Mouse (Mus musculus) stomach, embryonic 14.5 days (tissue): ENCODE measurements around the gene Ccn5. TPM values are rescaled to one million over a fixed set of nuclear protein-coding genes. Genes with fewer than 3 reads are reported as not detected.

ENCODE experiments used
- ATAC-seq: fragments of 200-750 bp; cut with Nextera tagmentation; 2 replicates; pipeline ENCODE4 v1.8.0; 2017; ENCODE audit warnings: low read depth, moderate TSS enrichment; ENCODE audit not compliant: insufficient number of reproducible peaks, insufficient read depth, low FRiP score
- H3K27ac ChIP-seq: fragments of 300-500 bp; sonication (generic); 2 replicates; pipeline ENCODE4 v1.5.1; 2014; ENCODE audit warnings: mild to moderate bottlenecking, low read length, moderate library complexity, mixed read lengths
- H3K27me3 ChIP-seq: fragments of 300-500 bp; sonication (generic); 2 replicates; pipeline ENCODE4 v1.6.1; 2014; ENCODE audit warnings: low read length, control low read depth, mixed read lengths; ENCODE audit not compliant: control insufficient read depth, insufficient read depth
- H3K36me3 ChIP-seq: fragments of 300-500 bp; sonication (generic); 2 replicates; pipeline ENCODE4 v1.6.1; 2014; ENCODE audit warnings: mild to moderate bottlenecking, control low read depth, low read length, moderate library complexity, mixed read lengths; ENCODE audit not compliant: control insufficient read depth, insufficient read depth
- H3K4me1 ChIP-seq: fragments of 300-500 bp; sonication (generic); 2 replicates; pipeline ENCODE4 v1.6.1; 2014; ENCODE audit warnings: low read length, control low read depth, mixed read lengths; ENCODE audit not compliant: control insufficient read depth, insufficient read depth
- H3K4me2 ChIP-seq: fragments of 300-500 bp; sonication (generic); replicated peaks from 2 replicates; pipeline ENCODE4 v1.6.1; 2014; ENCODE audit warnings: low read depth, low read length, control low read depth
- H3K4me3 ChIP-seq: fragments of 300-500 bp; sonication (generic); 2 replicates; pipeline ENCODE4 v1.5.1; 2014; ENCODE audit warnings: low read depth, low read length, control low read depth
- H3K9ac ChIP-seq: fragments of 300-500 bp; sonication (generic); replicated peaks from 2 replicates; pipeline ENCODE4 v1.6.1; 2014; ENCODE audit warnings: low read depth, mild to moderate bottlenecking, control low read depth, low read length, moderate library complexity, mixed read lengths
- H3K9me3 ChIP-seq: fragments of 300-500 bp; sonication (generic); 2 replicates; pipeline ENCODE4 v1.6.1; 2016; ENCODE audit warnings: low read depth, low read length, control low read depth; ENCODE audit not compliant: control insufficient read depth
- WGBS: fragments of 180-500 bp; shearing (Covaris S2); extraction: QIAGEN DNeasy Blood & Tissue Kit; methylation state at CpG from one replicate; pipeline ENCODE4 v1.1.7; 2014; 5-methylcytosine and 5-hydroxymethylcytosine counted together
- polyA plus RNA-seq: library from polyadenylated mRNA; unstranded; fragments of >200 nt; fragmentation: Nextera tagmentation; extraction: Ambion mirVana; gene quantifications from 2 replicates; pipeline ENCODE4 v1.2.1, GENCODE M21; 2014

Ccn5 gene
- polyA plus RNA-seq, 1 experiment from 2014 or later = 0.52 TPM

- Histone ChIP-seq H3K27ac (no peak overlapping the region), H3K27me3 (no peaks in the 10 kb centered on the region), H3K9ac (no peak overlapping the region), H3K4me2 (no peak overlapping the region), H3K36me3 (no peaks in the 10 kb centered on the region), H3K4me3 (no peak overlapping the region), H3K9me3 (no peaks in the 10 kb centered on the region), H3K4me1 (no peaks in the 10 kb centered on the region)
- no peak for ATAC-seq
- 76% methylated on average over 7 of the region's 7 CpGs for WGBS
Measured at GRCm38 (mm10) chr2:163798411-163798810, 22.2 kb upstream of the Ccn5 start.

DNA sequence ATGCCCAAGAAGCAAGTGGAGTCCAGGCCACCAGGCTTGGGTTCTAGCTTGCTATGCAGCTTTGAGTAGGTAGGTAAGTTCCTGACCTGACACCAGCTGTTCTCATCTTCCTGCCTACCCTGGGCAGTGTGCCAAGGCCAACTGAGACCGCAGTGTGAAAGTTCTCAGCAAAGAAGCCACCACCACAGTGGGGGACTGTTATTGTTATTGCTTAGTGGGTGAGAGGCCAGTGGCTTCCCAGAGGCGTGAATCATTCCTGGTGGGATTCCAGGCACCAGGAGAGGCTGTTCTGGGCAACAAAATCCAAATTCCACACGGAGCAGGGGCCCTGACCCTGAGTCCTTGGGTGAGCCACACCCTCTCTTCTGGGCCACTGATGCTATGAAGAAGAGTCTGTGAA, 19.8 kb upstream of the Ccn5 start:
- H3K4me2 ChIP-seq = no peak overlapping the region
- H3K9ac ChIP-seq = no peak overlapping the region
- H3K36me3 ChIP-seq = no peaks in the 10 kb centered on the region
- no peak overlapping the region for H3K27ac ChIP-seq
- no peaks in the 10 kb centered on the region for H3K9me3 ChIP-seq
- no peaks in the 10 kb centered on the region for H3K4me1 ChIP-seq
- H3K4me3 ChIP-seq = no peak overlapping the region
- H3K27me3 ChIP-seq = no peaks in the 10 kb centered on the region
- no peak for ATAC-seq
- WGBS = 44% methylated on average over 3 of the region's 3 CpGs

DNA sequence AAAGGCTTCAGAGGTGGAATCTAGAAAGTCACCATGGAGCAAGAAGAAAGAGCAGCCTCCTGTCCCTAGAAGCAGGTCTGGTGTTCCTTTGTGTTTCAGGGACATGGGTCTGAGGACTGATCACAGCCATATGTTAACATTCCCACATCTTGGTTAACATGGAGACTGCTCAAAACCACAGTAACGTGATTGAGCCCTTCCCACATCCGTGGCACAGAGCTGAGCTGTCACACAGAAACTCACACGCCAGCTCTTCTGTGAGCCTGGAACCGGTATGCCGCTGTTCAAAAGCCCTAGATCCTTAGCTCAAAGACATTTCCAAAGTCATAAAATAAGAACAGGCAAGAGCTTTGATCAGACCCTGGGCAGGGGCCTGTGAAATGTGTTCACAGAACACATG, 19.3 kb upstream of the Ccn5 start:
- WGBS = 90% methylated on average over 5 of the region's 5 CpGs
- Histone ChIP-seq H3K9ac (no peak overlapping the region), H3K27ac (no peak overlapping the region), H3K9me3 (no peaks in the 10 kb centered on the region), H3K4me2 (no peak overlapping the region), H3K27me3 (no peaks in the 10 kb centered on the region), H3K4me3 (no peak overlapping the region), H3K36me3 (no peaks in the 10 kb centered on the region), H3K4me1 (no peaks in the 10 kb centered on the region)
- no peak for ATAC-seq

- no peak for ATAC-seq
- no peak overlapping the region for H3K27ac ChIP-seq
- 70% methylated on average over 5 of the region's 5 CpGs for WGBS
Measured at GRCm38 (mm10) chr2:163803838-163804237, 16.8 kb upstream of the Ccn5 start.

GRCm38 (mm10) chr2:163809166-163809565, 11.5 kb upstream of the Ccn5 start:
- 87% methylated on average over 4 of the region's 4 CpGs for WGBS
- Histone ChIP-seq H3K4me1 (no peaks in the 10 kb centered on the region), H3K9ac (no peak overlapping the region), H3K9me3 (no peaks in the 10 kb centered on the region), H3K4me3 (no peak overlapping the region), H3K27me3 (no peaks in the 10 kb centered on the region), H3K27ac (no peak overlapping the region), H3K4me2 (no peak overlapping the region), H3K36me3 (no peaks in the 10 kb centered on the region)
- ATAC-seq = no peak

More at GRCm38 (mm10) chr2:163803838-163804237, 16.8 kb upstream of the Ccn5 start:
- H3K9me3 ChIP-seq = no peaks in the 10 kb centered on the region
- H3K36me3 ChIP-seq = no peaks in the 10 kb centered on the region
- no peaks in the 10 kb centered on the region for H3K4me1 ChIP-seq
- H3K4me2 ChIP-seq = no peak overlapping the region
- no peak overlapping the region for H3K9ac ChIP-seq
- no peak overlapping the region for H3K4me3 ChIP-seq
- H3K27me3 ChIP-seq = no peaks in the 10 kb centered on the region

DNA sequence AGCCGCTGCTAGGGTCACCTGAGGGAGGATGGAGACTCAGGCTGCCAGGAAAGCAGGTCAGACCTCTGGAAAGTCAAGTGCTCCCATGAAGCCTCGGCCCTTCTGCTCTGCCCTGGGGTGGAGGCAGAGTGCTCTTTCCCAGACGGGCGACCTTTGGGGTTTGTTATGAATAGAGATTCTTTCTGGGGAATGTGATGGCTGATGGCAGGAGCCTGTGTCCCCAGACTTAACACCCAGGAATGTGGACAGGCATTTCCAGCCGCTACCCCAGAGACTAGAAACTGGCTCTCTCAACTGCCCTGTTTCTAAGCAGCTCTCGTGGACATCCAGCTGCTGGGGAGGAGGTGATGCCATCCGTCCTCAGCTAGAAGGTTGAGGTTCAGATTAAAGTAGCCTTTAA, 11.0 kb upstream of the Ccn5 start:
- Histone ChIP-seq H3K36me3 (no peaks in the 10 kb centered on the region), H3K27me3 (no peaks in the 10 kb centered on the region), H3K4me3 (no peak overlapping the region), H3K9me3 (no peaks in the 10 kb centered on the region), H3K4me2 (no peak overlapping the region), H3K9ac (no peak overlapping the region), H3K4me1 (no peaks in the 10 kb centered on the region), H3K27ac (no peak overlapping the region)
- ATAC-seq = no peak
- 46% methylated on average over 7 of the region's 7 CpGs for WGBS

GRCm38 (mm10) chr2:163813077-163813476, 7.6 kb upstream of the Ccn5 start:
- Histone ChIP-seq H3K4me1 (no peaks in the 10 kb centered on the region), H3K27ac (no peak overlapping the region), H3K4me2 (no peak overlapping the region), H3K9me3 (no peaks in the 10 kb centered on the region), H3K27me3 (no peaks in the 10 kb centered on the region), H3K9ac (no peak overlapping the region), H3K4me3 (no peak overlapping the region), H3K36me3 (no peaks in the 10 kb centered on the region)
- no peak for ATAC-seq
- WGBS = 63% methylated on average over 5 of the region's 5 CpGs

DNA sequence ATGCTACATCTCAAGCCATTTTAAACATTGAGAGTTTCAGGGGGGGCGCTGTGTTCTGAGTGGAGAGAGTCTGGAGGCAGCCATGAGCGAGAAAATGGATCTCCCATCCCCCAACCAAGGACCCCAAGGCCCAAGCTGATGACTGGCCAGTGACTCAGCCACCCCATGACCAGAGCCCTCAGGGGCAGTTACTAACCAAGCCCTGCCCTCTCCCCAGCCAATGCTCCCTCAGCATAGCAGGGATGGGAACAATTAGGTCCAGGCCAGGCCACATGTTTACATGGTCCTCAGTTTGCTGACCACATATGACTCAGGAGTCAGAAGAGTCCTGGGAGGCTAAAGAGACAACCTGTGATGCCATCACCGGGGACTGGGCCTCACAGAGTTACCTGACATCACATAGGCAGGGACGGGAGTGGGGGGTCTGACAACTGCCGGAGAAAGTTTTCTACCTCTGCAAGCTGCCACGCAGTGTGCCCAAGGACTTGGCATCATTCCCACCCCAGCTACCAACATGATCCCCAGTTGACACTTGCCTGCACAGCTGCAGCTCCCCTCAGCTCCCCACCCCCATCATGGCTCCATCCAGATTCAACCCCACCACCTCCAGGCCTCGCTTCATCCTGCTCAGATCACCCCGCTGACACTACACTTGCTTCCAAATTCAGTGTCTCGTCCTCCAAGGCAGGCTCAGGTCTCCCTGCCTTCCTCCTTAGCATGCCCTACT, 5.8 kb upstream of the Ccn5 start:
- Histone ChIP-seq H3K27ac (no peak overlapping the region), H3K27me3 (no peaks in the 10 kb centered on the region), H3K36me3 (no peaks in the 10 kb centered on the region), H3K4me2 (no peak overlapping the region), H3K4me1 (no peaks in the 10 kb centered on the region), H3K9me3 (no peaks in the 10 kb centered on the region), H3K9ac (no peak overlapping the region), H3K4me3 (no peak overlapping the region)
- 77% methylated on average over 9 of the region's 9 CpGs for WGBS
- no peak for ATAC-seq

GRCm38 (mm10) chr2:163823248-163823647, 2.6 kb downstream of the Ccn5 start:
- no peaks in the 10 kb centered on the region for H3K36me3 ChIP-seq
- no peak overlapping the region for H3K4me3 ChIP-seq
- no peak for ATAC-seq
- H3K9me3 ChIP-seq = no peaks in the 10 kb centered on the region
- peak overlapping the region; percentile 21; the same call in 1 of the 2 replicates for H3K4me2 ChIP-seq
- peaks cover 5% of the 10 kb centered on the region; the same call in 1 of the 2 replicates for H3K4me1 ChIP-seq
- WGBS = 6% methylated on average over 4 of the region's 4 CpGs
- H3K27me3 ChIP-seq = no peaks in the 10 kb centered on the region
- no peak overlapping the region for H3K27ac ChIP-seq
- no peak overlapping the region for H3K9ac ChIP-seq
